Mouse (Mus musculus): ENCODE measurements around the gene Gm28778. TPM values are rescaled to one million over a fixed set of nuclear protein-coding genes. Genes with fewer than 3 reads are reported as not detected.
"Not testable (repeated sequence)": the region's sequence is repeated elsewhere in the genome, so short reads cannot be mapped to it uniquely, and the experiment has no call there.

Gm28778 gene
- polyA plus RNA-seq (2012; rRNA removed): 11.8 and 19.8 TPM in 2 replicates

DNA sequence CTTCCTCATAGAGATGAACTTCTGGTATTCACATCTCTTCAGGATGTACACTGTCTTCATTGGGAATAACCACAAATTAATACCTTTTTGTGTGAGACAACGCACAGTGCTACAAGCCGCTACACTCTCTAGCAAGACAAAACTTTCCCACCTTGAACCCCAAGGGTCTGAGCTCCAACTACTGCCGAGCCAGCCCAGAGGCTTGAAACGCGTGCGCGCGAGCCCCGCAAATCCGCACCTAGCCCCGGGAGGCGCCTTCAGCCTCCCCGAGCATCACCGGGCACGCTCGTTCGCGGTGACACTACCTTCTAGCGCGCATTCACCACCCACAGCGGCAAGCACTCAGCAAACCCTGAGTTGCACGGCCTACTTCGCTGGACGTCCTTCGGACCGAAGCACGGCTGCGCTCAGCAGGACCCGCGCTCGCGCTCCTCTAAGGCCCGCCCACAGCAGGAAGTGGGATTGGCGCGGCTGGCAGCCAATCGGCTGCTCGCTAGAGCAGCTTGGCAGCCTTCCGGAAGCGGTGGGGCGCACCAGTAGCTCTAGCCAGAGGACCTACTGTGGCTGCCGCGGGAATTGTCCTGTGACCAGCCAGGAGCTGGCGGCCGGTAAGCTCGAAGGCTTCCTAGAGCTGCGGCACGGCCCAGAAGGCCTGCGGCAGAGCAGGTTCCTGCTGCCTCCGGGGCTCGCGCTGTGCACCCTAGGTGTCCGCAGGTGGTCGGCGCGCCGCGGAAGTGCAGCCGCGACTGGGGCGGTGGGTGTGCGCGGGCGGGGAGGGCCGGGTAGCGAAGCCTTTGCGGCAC is at the start of gene Gm28778, which contains the start of the genes Pms1 and Ormdl1:
TSS of gene Gm28778 (plus strand) at position 531 of the 803 bp plus-strand sequence.
TSS of gene Pms1 (minus strand) at position 438 of the 803 bp plus-strand sequence.
TSS of gene Ormdl1 (plus strand) at position 515 of the 803 bp plus-strand sequence.
- under 1% methylated on average over 66 of the region's 66 CpGs for WGBS

DNA sequence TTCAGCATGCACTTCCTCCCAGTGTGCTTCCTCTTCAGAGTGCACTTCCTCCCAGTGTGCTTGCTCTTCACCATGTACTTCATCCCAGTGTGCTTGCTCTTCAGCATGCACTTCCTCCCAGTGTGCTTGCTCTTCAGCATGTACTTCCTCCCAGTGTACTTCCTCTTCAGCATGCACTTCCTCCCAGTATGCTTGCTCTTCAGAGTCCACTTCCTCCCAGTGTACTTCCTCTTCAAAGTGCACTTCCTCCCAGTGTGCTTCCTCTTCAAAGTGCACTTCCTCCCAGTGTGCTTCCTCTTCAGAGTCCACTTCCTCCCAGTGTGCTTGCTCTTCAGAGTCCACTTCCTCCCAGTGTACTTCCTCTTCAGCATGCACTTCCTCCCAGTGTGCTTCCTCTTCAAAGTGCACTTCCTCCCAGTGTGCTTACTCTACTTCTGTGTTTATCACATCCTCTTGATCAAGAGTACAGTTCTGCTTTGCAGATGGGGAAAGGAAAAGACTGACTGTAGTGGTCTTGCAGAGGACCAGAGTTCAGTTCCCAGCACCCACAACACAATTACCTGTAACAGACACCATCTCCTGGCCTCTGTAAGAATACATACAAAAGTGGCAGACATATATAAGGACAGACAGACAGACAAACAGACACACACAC is 31.8 kb upstream of the Gm28778 start:
- not testable (repeated sequence) for DNase-seq (ENCODE audit: low read depth, low spot score)

More for the DNA sequence above, at the start of gene Gm28778, which contains the start of the genes Pms1 and Ormdl1:
- DNase-seq (ENCODE audit: low read depth, low spot score): peak; percentile 80

DNA sequence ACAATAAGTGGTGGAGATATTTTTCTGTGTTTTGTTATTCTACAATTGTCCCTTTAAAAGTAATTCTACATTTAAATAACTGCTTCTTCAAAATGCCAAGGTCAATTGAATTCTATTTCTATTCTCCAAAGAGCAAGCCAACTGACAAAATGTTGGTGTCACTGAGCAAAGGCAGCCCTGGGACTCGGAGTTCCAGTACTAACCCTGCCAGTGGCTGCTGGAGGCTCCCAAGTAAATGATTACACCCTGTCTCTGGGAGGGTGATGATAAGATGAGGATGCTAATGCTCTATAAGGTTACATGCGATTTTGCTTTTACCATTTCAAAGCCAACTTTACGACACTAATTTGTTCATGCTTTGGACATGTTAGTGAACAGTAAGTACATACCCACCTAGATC is 27.0 kb upstream of the Gm28778 start:
- 73% methylated on average over 3 of the region's 3 CpGs for WGBS
- no peak for DNase-seq (ENCODE audit: low read depth, low spot score)

DNA sequence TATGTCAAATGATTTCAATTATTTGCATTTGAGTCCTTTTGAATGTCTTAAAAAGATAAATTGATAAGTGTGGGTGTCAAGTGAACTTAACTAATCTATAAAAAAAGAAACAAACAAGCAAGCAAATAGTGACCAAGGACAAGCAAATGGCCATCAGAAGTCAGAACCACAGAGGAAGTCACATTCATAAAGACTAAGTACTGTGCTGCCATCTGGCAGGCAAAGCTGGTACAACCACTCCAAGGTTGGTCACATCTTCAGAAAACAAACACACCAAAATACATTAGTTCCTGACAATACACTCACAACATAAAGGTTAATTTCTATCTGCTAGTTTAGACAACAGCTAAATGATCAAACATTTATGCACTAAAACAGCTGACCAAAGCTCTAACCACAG is 24.3 kb upstream of the Gm28778 start:
- DNase-seq (ENCODE audit: low read depth, low spot score): no peak

DNA sequence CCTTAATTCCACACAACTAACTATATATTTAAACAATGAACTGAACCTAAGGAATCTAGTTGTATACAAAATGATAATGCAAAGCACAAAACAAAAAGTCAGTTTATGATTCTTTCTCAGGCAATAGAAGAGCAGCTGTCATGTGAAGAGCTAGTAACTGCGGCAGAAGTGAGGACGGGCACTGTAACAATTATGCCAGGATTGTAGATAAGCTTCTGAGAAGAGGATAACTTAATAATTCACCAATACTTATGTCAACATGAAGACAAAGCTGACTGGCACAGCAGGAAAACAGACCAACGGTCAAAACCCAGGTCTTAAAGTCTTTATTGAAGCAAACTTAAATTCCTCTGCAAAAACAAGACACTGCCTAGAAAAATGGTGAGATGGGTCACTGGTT is 5.7 kb upstream of the Gm28778 start:
- WGBS: 27% methylated on average over 3 of the region's 3 CpGs
- no peak for DNase-seq (ENCODE audit: low read depth, low spot score)

DNA sequence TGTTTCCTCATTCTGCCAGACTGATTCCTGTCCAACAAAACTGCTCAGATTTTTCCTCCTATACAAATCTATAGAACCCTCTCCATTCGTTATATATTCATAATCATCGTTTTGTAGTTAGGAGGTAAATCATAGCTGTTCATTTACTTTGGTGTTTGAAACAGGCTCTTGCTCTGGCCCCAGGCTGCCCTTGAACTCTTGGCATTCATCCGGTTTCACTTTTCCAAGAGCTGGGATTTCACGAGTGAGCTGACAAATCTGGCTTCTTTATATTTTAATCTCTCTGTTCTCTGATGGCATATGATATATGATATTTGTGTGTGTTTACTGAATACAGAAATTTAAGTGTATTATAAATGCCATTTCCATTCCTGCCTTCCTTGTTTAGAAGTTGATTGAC is 3.6 kb downstream of the Gm28778 start:
- 65% methylated on average over 4 of the region's 4 CpGs for WGBS

DNA sequence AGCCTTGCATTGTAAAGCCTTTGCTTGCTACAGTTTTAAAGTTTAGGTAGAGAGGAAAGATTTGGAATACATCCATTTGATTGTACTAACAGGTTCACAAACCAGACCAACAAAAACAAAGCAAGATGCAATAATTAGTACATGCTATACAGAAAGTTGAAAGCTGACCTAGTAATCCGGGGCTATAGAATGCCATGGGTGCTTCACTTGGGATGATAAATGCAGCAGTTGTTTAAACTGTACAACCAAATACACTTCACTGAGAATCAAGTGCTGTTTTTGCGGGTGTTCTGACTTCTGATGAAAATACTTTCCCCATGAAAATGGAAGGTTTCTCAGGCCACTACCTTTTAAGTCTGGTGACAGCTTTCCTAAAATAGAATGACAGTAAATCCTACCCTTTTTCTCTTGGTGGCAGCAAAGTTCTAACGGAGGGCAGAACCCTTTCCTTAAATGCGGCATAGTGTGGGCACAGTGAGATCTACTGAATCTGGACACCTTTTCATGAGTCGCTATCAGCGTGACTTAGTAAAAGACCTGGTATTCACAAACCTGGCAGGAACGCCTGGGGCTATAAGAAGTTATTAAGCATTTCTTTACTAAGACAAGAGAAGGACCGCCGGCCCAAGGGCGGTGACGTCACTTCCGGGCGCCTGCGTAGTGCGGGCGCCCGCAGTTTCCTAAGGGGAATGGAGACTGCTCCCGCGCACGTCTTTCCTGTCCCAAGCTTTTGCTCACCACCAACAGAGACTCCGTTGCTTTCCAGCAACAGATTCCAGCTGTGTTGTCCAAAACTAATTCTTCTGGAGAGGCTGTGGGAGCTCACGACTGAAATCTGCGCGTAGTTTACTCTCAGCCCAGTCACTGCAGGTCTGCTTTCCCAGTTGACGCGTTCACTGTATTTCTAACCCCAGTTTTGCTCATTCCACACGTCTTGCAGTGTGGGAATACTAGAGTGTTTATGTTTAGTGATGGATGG is 16.4 kb downstream of the Gm28778 start, which contains the start of gene Osgepl1:
TSS of gene Osgepl1 (plus strand) at position 636 of the 979 bp plus-strand sequence.
- 1% methylated on average over 27 of the region's 27 CpGs for WGBS
- DNase-seq (ENCODE audit: low read depth, low spot score): peak; percentile 67

More for the DNA sequence above, 3.6 kb downstream of the Gm28778 start:
- DNase-seq (ENCODE audit: low read depth, low spot score): no peak

DNA sequence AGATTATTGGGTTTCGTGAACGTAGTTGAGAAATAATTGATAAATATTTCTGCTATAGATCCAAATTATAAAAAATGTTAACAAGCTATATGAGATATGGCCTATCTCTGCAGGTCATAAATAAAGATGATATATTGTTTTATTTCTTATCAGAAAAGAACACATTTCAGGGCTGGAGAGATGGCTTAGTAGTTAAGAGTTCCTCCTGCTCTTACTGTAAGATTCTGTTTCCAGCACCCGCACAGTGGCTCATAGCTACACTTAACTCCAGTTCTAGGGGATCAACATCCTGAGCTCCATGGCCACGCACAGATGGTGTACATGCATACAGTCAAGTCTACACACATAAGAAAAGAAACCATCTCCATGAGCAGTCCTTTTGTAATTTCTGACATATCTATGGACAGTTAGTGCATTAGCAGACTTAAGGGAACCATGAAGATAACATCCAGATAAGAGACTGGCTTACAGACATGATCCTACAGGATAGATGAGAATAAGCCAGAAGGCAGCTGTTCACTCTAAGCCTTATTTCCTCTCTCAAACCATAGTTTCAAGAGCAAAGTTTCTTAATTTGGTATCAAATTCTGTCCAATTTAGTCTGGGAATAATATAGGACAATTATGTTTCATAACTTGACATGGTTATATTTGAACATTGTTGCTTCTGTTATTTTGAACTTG is 24.9 kb downstream of the Gm28778 start:
- no peak for DNase-seq (ENCODE audit: low read depth, low spot score)
- WGBS: 98% methylated on average over 4 of the region's 4 CpGs

DNA sequence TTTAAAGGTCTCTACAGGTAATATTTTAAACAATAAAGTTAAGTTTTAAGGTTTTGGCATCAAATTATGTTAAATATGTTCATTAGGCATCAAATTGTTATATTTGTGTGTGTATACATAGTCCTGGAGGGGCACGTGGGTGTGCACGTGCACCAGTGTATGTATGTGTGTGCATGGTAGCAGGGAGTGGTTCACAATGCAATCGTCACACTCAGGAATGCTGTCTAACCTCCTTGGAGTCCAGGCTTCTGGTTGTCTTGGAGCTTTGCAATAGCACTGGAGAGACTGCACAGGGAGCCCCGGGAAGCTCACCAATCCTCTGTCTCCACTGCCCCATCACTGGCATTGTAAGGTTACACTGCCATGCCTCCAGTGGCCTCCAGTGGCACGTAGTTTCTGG is 26.3 kb downstream of the Gm28778 start:
- DNase-seq (ENCODE audit: low read depth, low spot score): no peak
- WGBS: 70% methylated on average over 5 of the region's 5 CpGs

DNA sequence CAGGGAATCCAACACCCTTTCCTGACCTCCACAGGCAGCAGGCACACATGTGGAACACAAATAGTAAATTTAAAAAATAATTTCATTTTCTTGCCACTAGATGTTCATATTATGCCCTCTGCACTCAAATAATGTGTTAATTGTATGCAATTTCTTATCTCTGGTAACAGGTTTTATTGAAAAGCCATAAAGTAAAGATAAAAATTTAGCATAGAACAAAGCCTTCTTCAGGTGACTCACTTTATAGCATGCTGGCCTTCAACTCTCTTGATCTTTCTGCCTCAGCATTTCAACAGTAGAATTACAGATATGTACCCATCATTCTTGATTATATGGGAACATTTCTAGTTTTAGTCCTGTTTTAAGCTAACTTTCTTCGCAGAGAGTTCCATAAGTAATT is 27.4 kb downstream of the Gm28778 start:
- DNase-seq (ENCODE audit: low read depth, low spot score): no peak
- WGBS: 49% methylated on average over 1 of the region's 1 CpGs

DNA sequence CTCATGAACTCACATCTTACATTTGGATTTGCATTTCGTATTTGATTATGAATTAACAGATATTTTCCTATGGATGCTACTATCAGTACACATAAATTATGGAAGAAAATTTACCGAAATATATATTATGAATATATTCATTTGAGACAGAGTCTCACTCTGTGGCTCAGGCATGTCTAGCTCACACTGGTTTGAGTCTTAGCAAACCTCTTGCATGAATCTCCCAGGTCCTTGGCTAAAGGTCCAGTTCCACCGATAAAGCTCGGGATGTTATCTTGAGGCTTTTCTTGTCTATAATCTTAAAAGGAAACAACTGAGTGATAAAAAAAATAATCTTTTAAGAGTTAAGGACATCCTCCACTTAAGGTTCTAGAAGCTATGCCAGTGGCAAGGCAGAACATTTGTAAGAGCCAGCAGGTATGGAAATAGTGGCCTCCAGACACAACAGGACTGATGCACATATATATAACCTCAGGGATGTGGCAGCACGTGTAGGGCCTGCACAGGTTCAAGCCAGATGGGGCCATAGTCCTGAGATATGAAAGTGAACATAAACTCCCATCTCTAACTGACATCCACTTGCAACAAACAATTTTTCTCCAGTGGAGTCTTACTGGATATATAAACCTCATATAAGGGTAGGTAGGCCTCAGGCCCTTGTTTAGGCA is 28.1 kb downstream of the Gm28778 start:
- 89% methylated on average over 5 of the region's 5 CpGs for WGBS
- DNase-seq (ENCODE audit: low read depth, low spot score): no peak

DNA sequence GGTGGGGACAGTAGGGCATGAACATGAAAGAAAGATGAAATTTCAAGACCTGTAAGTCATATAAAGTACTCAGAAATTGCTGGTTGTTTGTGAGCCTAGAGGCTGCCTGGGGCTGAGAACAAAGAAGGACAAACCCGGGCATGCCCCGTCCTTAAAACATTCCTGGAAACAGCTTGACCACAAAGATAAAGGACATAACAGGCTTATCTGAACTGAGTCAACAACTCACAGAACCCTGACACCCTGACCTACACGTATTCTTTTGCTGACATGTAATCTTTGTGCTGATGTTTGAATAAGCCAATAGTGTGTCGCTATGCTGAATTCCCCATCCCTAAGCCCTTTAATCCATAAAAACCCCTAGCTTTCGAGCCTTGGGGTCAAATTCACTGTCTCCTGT is 36.6 kb downstream of the Gm28778 start:
- not testable (repeated sequence) for DNase-seq (ENCODE audit: low read depth, low spot score)
- WGBS: 71% methylated on average over 5 of the region's 5 CpGs

DNA sequence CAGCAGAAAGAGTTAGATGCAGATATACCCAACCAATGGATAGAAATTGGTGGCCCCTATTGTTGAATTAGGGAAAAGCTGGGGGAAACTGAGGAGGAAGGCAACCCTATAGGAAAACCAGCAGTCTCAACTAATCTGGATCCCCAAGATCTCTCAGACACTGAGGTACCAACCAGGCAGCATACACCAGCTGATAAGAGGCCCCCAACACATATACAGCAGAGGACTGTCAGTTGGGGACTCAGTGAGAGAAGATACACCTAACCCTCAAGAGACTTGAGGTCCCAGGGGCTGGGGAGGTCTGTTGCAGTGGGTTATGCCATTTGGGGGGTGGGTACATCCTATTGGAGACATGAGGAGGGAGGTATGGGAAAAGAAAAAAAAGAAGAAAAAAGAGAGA is 38.6 kb downstream of the Gm28778 start:
- no peak for DNase-seq (ENCODE audit: low read depth, low spot score)

DNA sequence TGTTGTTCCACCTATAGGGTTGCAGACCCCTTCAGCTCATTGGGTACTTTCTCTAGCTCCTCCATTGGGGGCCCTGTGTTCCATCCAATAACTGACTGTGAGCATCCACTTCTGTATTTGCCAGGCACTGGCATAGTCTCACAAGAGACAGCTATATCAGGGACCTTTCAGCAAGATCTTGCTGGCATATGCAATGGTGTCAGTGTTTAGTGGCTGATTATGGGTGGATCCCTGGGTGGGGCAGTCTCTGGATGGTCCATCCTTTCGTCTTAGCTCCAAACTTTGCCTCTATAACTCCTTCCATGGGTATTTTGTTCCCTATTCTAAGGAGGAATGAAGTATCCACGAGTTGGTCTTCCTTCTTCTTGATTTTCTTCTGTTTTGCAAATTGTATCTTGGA is 40.5 kb downstream of the Gm28778 start:
- DNase-seq (ENCODE audit: low read depth, low spot score): not testable (repeated sequence)
- 49% methylated on average over 2 of the region's 2 CpGs for WGBS

DNA sequence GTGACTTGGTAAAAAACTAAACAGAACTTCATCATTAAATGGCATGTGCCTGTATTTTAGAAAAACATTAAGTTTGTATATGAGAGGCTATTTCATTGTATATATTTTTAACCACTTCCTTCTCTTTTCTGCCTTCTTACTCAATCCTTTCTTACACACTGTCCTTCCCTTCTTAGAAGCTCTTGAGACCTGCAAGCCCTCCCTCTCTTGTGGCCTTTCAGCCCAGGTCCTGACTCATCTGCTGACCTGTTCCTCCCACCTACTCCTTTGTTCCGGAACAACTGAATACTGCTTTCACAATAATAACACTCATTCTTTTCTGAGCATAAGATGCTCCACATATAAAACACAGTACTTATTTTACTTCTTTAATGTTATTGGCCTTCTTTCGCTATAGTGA is 44.2 kb downstream of the Gm28778 start:
- DNase-seq (ENCODE audit: low read depth, low spot score): no peak
- 98% methylated on average over 2 of the region's 2 CpGs for WGBS

DNA sequence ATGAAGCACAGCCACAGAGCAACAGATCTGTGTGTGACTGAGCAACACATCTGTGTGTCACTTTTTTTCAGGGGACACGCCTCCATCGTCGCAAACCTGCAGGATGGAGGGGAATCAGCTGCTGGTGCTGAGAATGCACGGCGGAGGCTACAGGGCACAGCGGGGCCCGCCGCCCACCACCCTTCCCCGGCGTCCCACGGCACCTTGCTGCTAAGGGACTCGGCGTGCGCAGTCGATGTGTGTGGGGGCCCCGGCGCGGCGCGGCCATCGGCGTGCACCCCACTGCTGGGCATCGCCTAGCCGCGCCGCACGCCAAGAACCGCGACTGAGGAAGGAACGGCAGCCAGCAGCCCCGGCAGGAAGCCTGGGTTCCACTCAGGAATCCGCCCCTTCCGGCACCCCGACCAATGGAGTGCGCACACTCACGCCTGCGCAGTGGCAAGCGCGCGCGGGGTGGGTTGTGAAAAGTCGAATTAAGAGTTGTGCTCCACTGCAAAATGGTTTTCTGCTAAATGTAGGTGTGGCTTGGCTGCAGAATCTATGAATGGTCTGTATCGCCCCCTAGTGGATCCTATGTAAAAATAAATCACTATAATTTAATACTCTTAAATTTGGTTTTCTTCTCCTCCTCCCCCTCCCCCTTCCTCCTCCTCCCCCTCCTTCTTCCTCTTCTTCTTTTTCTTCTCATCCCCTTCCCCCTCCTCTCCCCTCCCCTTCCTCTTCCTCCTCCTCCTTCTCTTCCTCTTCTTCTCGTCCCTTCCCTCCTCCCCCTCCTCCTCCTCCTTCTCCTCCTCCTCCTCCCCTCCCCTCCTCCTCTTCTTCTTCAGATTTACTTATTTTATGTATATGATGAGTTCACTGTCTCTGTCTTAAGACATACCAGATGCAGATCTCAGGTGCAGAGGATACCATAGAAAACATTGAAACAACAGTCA is 55.7 kb downstream of the Gm28778 start, which contains the start of the genes Asdurf, Gm28551 and Asnsd1:
TSS of gene Asdurf (minus strand) at position 293 of the 935 bp plus-strand sequence.
TSS of gene Gm28551 (minus strand) at position 341 of the 935 bp plus-strand sequence.
TSS of gene Asnsd1 (minus strand) at position 426 of the 935 bp plus-strand sequence.
- WGBS: under 1% methylated on average over 44 of the region's 44 CpGs
- peak; percentile 92 for DNase-seq (ENCODE audit: low read depth, low spot score)

DNA sequence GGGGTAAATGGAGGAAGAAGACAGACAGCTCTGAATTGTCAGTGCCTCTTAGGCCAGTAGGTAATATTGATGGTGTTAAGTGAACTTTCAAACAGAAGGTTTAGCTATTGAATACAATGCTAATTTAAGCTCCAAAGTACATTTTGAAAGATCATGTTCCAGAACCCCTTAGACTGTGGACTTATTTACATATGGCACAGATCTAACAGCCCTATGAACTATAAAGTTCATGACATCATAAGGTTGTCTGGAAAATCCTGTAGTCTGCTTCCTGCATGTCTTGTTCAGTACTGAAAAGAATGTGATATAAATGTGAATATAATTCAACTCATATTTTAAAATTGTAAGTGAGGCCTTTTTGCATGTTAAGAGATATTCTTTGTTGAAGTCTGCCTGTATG is 62.1 kb downstream of the Gm28778 start:
- DNase-seq (ENCODE audit: low read depth, low spot score): peak; percentile 6
